Comparison of ENCODE assay signal across 8 mouse cellular contexts in genomic region chr6:56796668-56797141, GRCm38 (mm10). TPM values are rescaled to one million over a fixed set of nuclear protein-coding genes. Genes with fewer than 3 reads are reported as not detected.
DNase-seq lines count a peak whose midpoint lies in the region; ATAC-seq and TF ChIP-seq lines count a peak whose summit lies in the region.

No protein-coding gene starts in this region.

- no peak for TF ChIP-seq POLR2A in CH12.LX (IDR thresholded peaks at IDR 0.05; ENCODE audit: low read depth, low read length)
- peak; percentile 33; the same call in 1 of the 2 replicates for TF ChIP-seq POLR2A in lung, adult 2 months (IDR thresholded peaks at IDR 0.05; ENCODE audit: borderline replicate concordance, extremely low read depth, low read depth, low read length)

- peak overlapping the region; percentile 86 for H3K27ac ChIP-seq in CH12.LX (ENCODE audit: insufficient read depth, low read depth)
- peak overlapping the region; percentile 99 for H3K27ac ChIP-seq in intestine, postnatal 0 days (ENCODE audit: low read depth, low read length)
- H3K27ac ChIP-seq in neural tube, embryonic 15.5 days (replicated peaks) = peak overlapping the region; percentile 98

- dilution Hi-C loops in CH12.LX (cut with MboI; ENCODE audit: extremely low pct_ligation_motif_present, extremely low pct_unique_long_range_greater_than_20kb, low sequenced_read_pairs) = no loop called here

- H3K4me3 ChIP-seq in CH12.LX (replicated peaks in 1 of 3; ENCODE audit: low read depth in 2 of 3, low read length in 2 of 3, poor library complexity in 1 of 3) = peak overlapping the region; percentile 66 to 85 (median 77)
- H3K4me3 ChIP-seq in intestine, postnatal 0 days (ENCODE audit: low read depth, low read length) = peak overlapping the region; percentile 88
- peak overlapping the region; percentile 85 for H3K4me3 ChIP-seq in lung, adult 2 months (replicated peaks; ENCODE audit: extremely low read depth, low read depth, low read length)
- peak overlapping the region; percentile 91 for H3K4me3 ChIP-seq in neural tube, embryonic 15.5 days (replicated peaks)

- in situ Hi-C loops in CH12.LX (cut with MboI; ENCODE audit: low pct_ligation_motif_present, low pct_unique_long_range_greater_than_20kb, low sequenced_read_pairs) = no loop called here

- no peak for TF ChIP-seq CTCF in CH12.LX (conservative IDR thresholded peaks at IDR 0.05 in 1 of 2, IDR thresholded peaks at IDR 0.05 in 1 of 2; ENCODE audit: low read depth in 2 of 2, low read length in 2 of 2)
- no peak for TF ChIP-seq CTCF in intestine, postnatal 0 days (IDR thresholded peaks at IDR 0.05; ENCODE audit: low read depth)
- no peak for TF ChIP-seq CTCF in lung, adult 2 months (IDR thresholded peaks at IDR 0.05; ENCODE audit: insufficient read depth, low read length)

- H3K9me3 ChIP-seq in CH12.LX (replicated peaks; ENCODE audit: low read length) = no peaks in the 10 kb centered on the region
- H3K9me3 ChIP-seq in intestine, postnatal 0 days (ENCODE audit: control insufficient read depth) = no peaks in the 10 kb centered on the region
- H3K9me3 ChIP-seq in neural tube, embryonic 15.5 days (replicated peaks) = no peaks in the 10 kb centered on the region

- no peak for TF ChIP-seq RAD21 in CH12.LX (IDR thresholded peaks at IDR 0.05; ENCODE audit: low read depth, low read length)

- peak overlapping the region; percentile 82 for H3K4me2 ChIP-seq in CH12.LX (ENCODE audit: insufficient read depth, low read depth, poor library complexity, severe bottlenecking)
- peak overlapping the region; percentile 80 for H3K4me2 ChIP-seq in intestine, postnatal 0 days (replicated peaks; ENCODE audit: low read depth)
- peak overlapping the region; percentile 81 for H3K4me2 ChIP-seq in neural tube, embryonic 15.5 days

- intact Hi-C loops in gastrocnemius, postnatal 14 days (cut with DNase I; ENCODE audit: low total_unique reads) = no loop called here

- H3K4me1 ChIP-seq in CH12.LX (ENCODE audit: control insufficient read depth in 1 of 2, insufficient read depth in 2 of 2) = peaks cover 0 to 50% of the 10 kb centered on the region in 2 experiments; a peak in 2 of 4 replicates
- H3K4me1 ChIP-seq in intestine, postnatal 0 days (replicated peaks; ENCODE audit: control insufficient read depth, insufficient read depth, low read length) = peaks cover 10% of the 10 kb centered on the region
- peaks cover 22% of the 10 kb centered on the region for H3K4me1 ChIP-seq in lung, adult 2 months (ENCODE audit: control insufficient read depth, insufficient read depth, low read length)
- H3K4me1 ChIP-seq in neural tube, embryonic 15.5 days = peaks cover 37% of the 10 kb centered on the region

- DNase-seq in 3T3-L1 (ENCODE audit: low read depth, low spot score) (peak; percentile 73), CH12.LX (ENCODE audit: extremely low read depth) (peak; percentile 52)
- DNase-seq in cerebellum, adult 9-11 months = peak; percentile 18
- DNase-seq in gastrocnemius, postnatal 14 days = peak; percentile 23
- peak; percentile 38 for DNase-seq in lung, adult 2 months
- DNase-seq in thymus, postnatal 25 days = peak; percentile 34

- no peak for TF ChIP-seq EP300 in CH12.LX (IDR thresholded peaks at IDR 0.05; ENCODE audit: low read length)

- no peaks in the 10 kb centered on the region for H3K27me3 ChIP-seq in CH12.LX (replicated peaks)
- no peaks in the 10 kb centered on the region for H3K27me3 ChIP-seq in intestine, postnatal 0 days (replicated peaks; ENCODE audit: control insufficient read depth, insufficient read depth, low read length)
- no peaks in the 10 kb centered on the region for H3K27me3 ChIP-seq in neural tube, embryonic 15.5 days (replicated peaks)

- peak; percentile 39 for ATAC-seq in intestine, postnatal 0 days
- ATAC-seq in neural tube, embryonic 15.5 days (ENCODE audit: low FRiP score) = peak; percentile 22

- WGBS in intestine, postnatal 0 days = under 1% methylated on average over 16 of the region's 16 CpGs
- WGBS in lung, adult 2 months = under 1% methylated on average over 16 of the region's 16 CpGs
- WGBS in neural tube, embryonic 15.5 days = 0% methylated on average over 16 of the region's 16 CpGs

- peaks cover 0 to 14% of the 10 kb centered on the region in 2 experiments for H3K36me3 ChIP-seq in CH12.LX (replicated peaks in 1 of 2; ENCODE audit: control insufficient read depth in 1 of 2, insufficient read depth in 1 of 2, low read length in 1 of 2)
- no peaks in the 10 kb centered on the region for H3K36me3 ChIP-seq in intestine, postnatal 0 days (ENCODE audit: control insufficient read depth, insufficient read depth)
- H3K36me3 ChIP-seq in neural tube, embryonic 15.5 days = no peaks in the 10 kb centered on the region

- H3K9ac ChIP-seq in CH12.LX (ENCODE audit: insufficient read depth, low read depth) = peak overlapping the region; percentile 95
- H3K9ac ChIP-seq in intestine, postnatal 0 days (ENCODE audit: low read depth, low read length) = peak overlapping the region; percentile 93
- H3K9ac ChIP-seq in neural tube, embryonic 15.5 days (replicated peaks) = peak overlapping the region; percentile 89

- H3K79me2 ChIP-seq in CH12.LX (replicated peaks; ENCODE audit: control insufficient read depth, extremely low read depth, insufficient read depth, poor library complexity, severe bottlenecking) = peaks cover 53% of the 10 kb centered on the region

TF ChIP-seq in CH12.LX, 34 proteins besides CTCF, POLR2A, EP300 and RAD21:
- TF ChIP-seq BHLHE40 (IDR thresholded peaks at IDR 0.05; ENCODE audit: low read depth, low read length) = peak; percentile 87
- no peak for TF ChIP-seq JUND (conservative IDR thresholded peaks at IDR 0.05; ENCODE audit: low read depth, low read length)
- no peak for TF ChIP-seq UBTF (IDR thresholded peaks at IDR 0.05; ENCODE audit: low read depth, low read length)
- TF ChIP-seq HCFC1 (IDR thresholded peaks at IDR 0.05; ENCODE audit: low read depth, low read length) = no peak
- no peak for TF ChIP-seq NELFE (IDR thresholded peaks at IDR 0.05; ENCODE audit: low read depth, low read length)
- TF ChIP-seq CHD1 (IDR thresholded peaks at IDR 0.05; ENCODE audit: low read depth, low read length) = peak; percentile 87; the same call in 1 of the 2 replicates
- peak; percentile 80 for TF ChIP-seq USF2 (conservative IDR thresholded peaks at IDR 0.05; ENCODE audit: low read depth, low read length)
- TF ChIP-seq MAZ (IDR thresholded peaks at IDR 0.05; ENCODE audit: low read depth, low read length) = no peak
- peak; percentile 85 for TF ChIP-seq MXI1 (IDR thresholded peaks at IDR 0.05; ENCODE audit: low read depth, low read length)
- TF ChIP-seq NRF1 (IDR thresholded peaks at IDR 0.05; ENCODE audit: low read depth, low read length) = no peak
- peak; percentile 79 for TF ChIP-seq SIN3A (IDR thresholded peaks at IDR 0.05; ENCODE audit: low read length)
- TF ChIP-seq ZMIZ1 (IDR thresholded peaks at IDR 0.05; ENCODE audit: low read depth, low read length) = no peak
- TF ChIP-seq KAT2A (IDR thresholded peaks at IDR 0.05; ENCODE audit: insufficient replicate concordance, low read length) = no peak
- no peak for TF ChIP-seq E2F4 (IDR thresholded peaks at IDR 0.05; ENCODE audit: insufficient replicate concordance, low read depth, low read length)
- TF ChIP-seq ZC3H11A (IDR thresholded peaks at IDR 0.05; ENCODE audit: low read depth, low read length) = no peak
- no peak for TF ChIP-seq CHD2 (IDR thresholded peaks at IDR 0.05; ENCODE audit: low read length)
- TF ChIP-seq USF1 (IDR thresholded peaks at IDR 0.05; ENCODE audit: low read depth, low read length) = peak; percentile 78
- TF ChIP-seq ETS1 (conservative IDR thresholded peaks at IDR 0.05; ENCODE audit: low read depth, low read length) = no peak
- no peak for TF ChIP-seq GABPA (IDR thresholded peaks at IDR 0.05; ENCODE audit: insufficient replicate concordance, low read depth, low read length)
- TF ChIP-seq ZNF384 (IDR thresholded peaks at IDR 0.05; ENCODE audit: low read depth, low read length) = peak; percentile 58
- TF ChIP-seq MAX (IDR thresholded peaks at IDR 0.05; ENCODE audit: low read length) = peak; percentile 87
- TF ChIP-seq MAFK (IDR thresholded peaks at IDR 0.05; ENCODE audit: insufficient replicate concordance, low read length) = no peak
- 0 out of 2 replicates have a peak, but pooled peaks have one; percentile 22 for TF ChIP-seq TBP (conservative IDR thresholded peaks at IDR 0.05; ENCODE audit: low read depth, low read length)
- no peak for TF ChIP-seq PAX5 (IDR thresholded peaks at IDR 0.05; ENCODE audit: low read length)
- TF ChIP-seq MYC (IDR thresholded peaks at IDR 0.05; ENCODE audit: low read depth, low read length) = 0 out of 2 replicates have a peak, but pooled peaks have one; percentile 38
- no peak for TF ChIP-seq RCOR1 (conservative IDR thresholded peaks at IDR 0.05; ENCODE audit: low read depth, low read length)

RNA-seq across cellular contexts. Expression of gene Kbtbd2, which starts 0.9 kb away (rescaled TPM):
- 11.0 and 13.3 TPM in 2 replicates for total RNA-seq in CH12.LX (2012; rRNA removed)
- 29.5 and 34.2 TPM in 2 replicates for total RNA-seq in CH12.LX (2014; rRNA removed)
- 8.4 and 9.3 TPM in 2 replicates for polyA plus RNA-seq in CH12.LX (2012; ENCODE audit: insufficient read length, low read depth)
- total RNA-seq in gastrocnemius, postnatal 14 days (2021) = 10 to 100 TPM; 19.0 to 20.1 TPM
- polyA plus RNA-seq in intestine, postnatal 0 days (2015; fragmentation: Nextera tagmentation; extraction: Ambion mirVana) = 8.1 TPM in 2 replicates
- 10.0 and 14.0 TPM in 2 replicates for polyA plus RNA-seq in lung, adult 2 months (2012; rRNA removed)
- polyA plus RNA-seq in neural tube, embryonic 15.5 days (2015; fragmentation: Nextera tagmentation; extraction: Ambion mirVana) = 28.9 and 31.1 TPM in 2 replicates

RNA-seq across cellular contexts. Expression of gene Fkbp9, which starts 35.2 kb away (rescaled TPM):
- total RNA-seq in CH12.LX (2012; rRNA removed) (0.97 and 1.7 TPM in 2 replicates), CH12.LX (2014; rRNA removed) (not detected in 2 replicates)
- polyA plus RNA-seq in CH12.LX (2012; ENCODE audit: insufficient read length, low read depth) = 0.07 and 0.08 TPM in 2 replicates
- total RNA-seq in gastrocnemius, postnatal 14 days (2021) = 10 to 100 TPM; 78.4 to 90.1 TPM
- polyA plus RNA-seq in intestine, postnatal 0 days (2015; fragmentation: Nextera tagmentation; extraction: Ambion mirVana) = 38.0 and 39.4 TPM in 2 replicates
- 71.5 and 91.9 TPM in 2 replicates for polyA plus RNA-seq in lung, adult 2 months (2012; rRNA removed)
- 44.6 and 53.1 TPM in 2 replicates for polyA plus RNA-seq in neural tube, embryonic 15.5 days (2015; fragmentation: Nextera tagmentation; extraction: Ambion mirVana)

Comparison
In these comparisons a context has a peak if more than half of its experiments do, and no peak if none do; other contexts are left out.
1. Peak in every context shown above with its lines: DNase-seq, ATAC-seq, H3K4me3 ChIP-seq and H3K27ac ChIP-seq.
2. DNase-seq: peak in every context shown above with its lines; median percentile 73 in 3T3-L1; 52 in CH12.LX; 38 in lung, adult 2 months; 34 in thymus, postnatal 25 days; 23 in gastrocnemius, postnatal 14 days; 18 in cerebellum, adult 9-11 months.
3. RNA of gene Fkbp9, which starts 35.2 kb away (polyA plus RNA-seq): 71.5 to 91.9 TPM in lung, adult 2 months, 44.6 to 53.1 TPM in neural tube, embryonic 15.5 days and 38.0 to 39.4 TPM in intestine, postnatal 0 days; 0.07 to 0.08 TPM in CH12.LX; every median in the first group is over 10 times any median in the second.